Mouse (Mus musculus) bone marrow, adult 2 months (tissue): Measurements from ENCODE around the gene Hoxc5. TPM values are rescaled to one million over a fixed set of nuclear protein-coding genes. Genes with fewer than 3 reads are reported as not detected.

ENCODE experiments used
- H3K27ac ChIP-seq: fragments of 200-500 bp; 2 replicates; pipeline ENCODE4 v1.5.1; 2012; ENCODE audit warnings: low read depth, mild to moderate bottlenecking, control low read depth, inconsistent platforms, low read length; ENCODE audit not compliant: control insufficient read depth, poor library complexity, insufficient read depth
- H3K4me1 ChIP-seq: fragments of 200-500 bp; 2 replicates; pipeline ENCODE4 v1.6.1; 2011; ENCODE audit warnings: low read length; ENCODE audit not compliant: control insufficient read depth, insufficient read depth
- H3K4me3 ChIP-seq: fragments of 200-500 bp; replicated peaks from 2 replicates; pipeline ENCODE3; 2011; ENCODE audit warnings: mild to moderate bottlenecking, low read depth, low read length, control low read depth; ENCODE audit not compliant: control insufficient read depth
- CTCF ChIP-seq: fragments of 200-500 bp; IDR thresholded peaks from 2 replicates; pipeline ENCODE4 v1.5.1; 2011; ENCODE audit warnings: low read length, control low read depth; ENCODE audit not compliant: control insufficient read depth, insufficient read depth
- POLR2A ChIP-seq: fragments of 200-500 bp; IDR thresholded peaks from 2 replicates; pipeline ENCODE4 v1.6.1; 2011; ENCODE audit warnings: low read depth, mild to moderate bottlenecking, control low read depth, low read length, borderline replicate concordance; ENCODE audit not compliant: control insufficient read depth
- WGBS: fragments of 180-500 bp; shearing (Covaris S2); methylation state at CpG from one replicate; pipeline ENCODE4 v1.1.7; 2018; 5-methylcytosine and 5-hydroxymethylcytosine counted together
- polyA plus RNA-seq: library from polyadenylated mRNA; stranded (reverse); fragments of >200 nt; gene quantifications from 2 replicates; pipeline ENCODE4 v1.2.4, GENCODE M21; 2011; ENCODE audit warnings: low replicate concordance; ENCODE audit not compliant: missing spikeins, insufficient read depth, insufficient read length

Gene Hoxc5
- polyA plus RNA-seq, 1 experiment: 0.80 TPM

GRCm38 (mm10) chr15:103010112-103010846 is 43.0 kb downstream of the Hoxc5 start:
- no peak overlapping the region for H3K4me3 ChIP-seq
- TF ChIP-seq CTCF: no peak
- TF ChIP-seq POLR2A: no peak
- 14% methylated on average over 31 of the region's 31 CpGs for WGBS
- no peaks in the 10 kb centered on the region for H3K4me1 ChIP-seq
- no peak overlapping the region for H3K27ac ChIP-seq

GRCm38 (mm10) chr15:103010847-103011555 is 43.8 kb downstream of the Hoxc5 start:
- 14% methylated on average over 28 of the region's 28 CpGs for WGBS
- TF ChIP-seq POLR2A (no peak), CTCF (no peak)
- Histone ChIP-seq H3K4me3 (no peak overlapping the region), H3K4me1 (no peaks in the 10 kb centered on the region), H3K27ac (no peak overlapping the region)

- H3K4me3 ChIP-seq: no peak overlapping the region
- no peaks in the 10 kb centered on the region for H3K4me1 ChIP-seq
- 12% methylated on average over 26 of the region's 26 CpGs for WGBS
- TF ChIP-seq POLR2A (no peak), CTCF (no peak)
- no peak overlapping the region for H3K27ac ChIP-seq
Measured at GRCm38 (mm10) chr15:103011928-103012486, 44.8 kb downstream of the Hoxc5 start.

- Histone ChIP-seq H3K27ac (no peak overlapping the region), H3K4me1 (no peaks in the 10 kb centered on the region), H3K4me3 (no peak overlapping the region)
- WGBS: 7% methylated on average over 17 of the region's 17 CpGs
- TF ChIP-seq POLR2A (no peak), CTCF (peak; percentile 72)
Measured at GRCm38 (mm10) chr15:103013238-103013984, 46.2 kb downstream of the Hoxc5 start.

- Histone ChIP-seq H3K4me3 (no peak overlapping the region), H3K4me1 (no peaks in the 10 kb centered on the region), H3K27ac (no peak overlapping the region; the same call in 1 of the 2 replicates)
- TF ChIP-seq POLR2A: no peak
- no peak for TF ChIP-seq CTCF
- WGBS: 4% methylated on average over 54 of the region's 57 CpGs
Measured at GRCm38 (mm10) chr15:103014166-103015008, 47.1 kb downstream of the Hoxc5 start.

GRCm38 (mm10) chr15:103015009-103015399 is 47.8 kb downstream of the Hoxc5 start:
- H3K4me3 ChIP-seq: no peak overlapping the region
- no peak for TF ChIP-seq CTCF
- no peak for TF ChIP-seq POLR2A
- 4% methylated on average over 28 of the region's 28 CpGs for WGBS
- H3K4me1 ChIP-seq: no peaks in the 10 kb centered on the region
- no peak overlapping the region for H3K27ac ChIP-seq

- TF ChIP-seq CTCF (no peak), POLR2A (no peak)
- 19% methylated on average over 19 of the region's 19 CpGs for WGBS
- Histone ChIP-seq H3K27ac (no peak overlapping the region), H3K4me3 (no peak overlapping the region), H3K4me1 (no peaks in the 10 kb centered on the region)
Measured at GRCm38 (mm10) chr15:103015406-103016166, 48.3 kb downstream of the Hoxc5 start.
